Mouse (Mus musculus): ENCODE measurements around the gene Gm26992. TPM values are rescaled to one million over a fixed set of nuclear protein-coding genes. Genes with fewer than 3 reads are reported as not detected.
"Not testable (repeated sequence)": the region's sequence is repeated elsewhere in the genome, so short reads cannot be mapped to it uniquely, and the experiment has no call there.

The Gm26992 gene
- polyA plus RNA-seq, 1 experiment from 2014 or later: not detected

DNA sequence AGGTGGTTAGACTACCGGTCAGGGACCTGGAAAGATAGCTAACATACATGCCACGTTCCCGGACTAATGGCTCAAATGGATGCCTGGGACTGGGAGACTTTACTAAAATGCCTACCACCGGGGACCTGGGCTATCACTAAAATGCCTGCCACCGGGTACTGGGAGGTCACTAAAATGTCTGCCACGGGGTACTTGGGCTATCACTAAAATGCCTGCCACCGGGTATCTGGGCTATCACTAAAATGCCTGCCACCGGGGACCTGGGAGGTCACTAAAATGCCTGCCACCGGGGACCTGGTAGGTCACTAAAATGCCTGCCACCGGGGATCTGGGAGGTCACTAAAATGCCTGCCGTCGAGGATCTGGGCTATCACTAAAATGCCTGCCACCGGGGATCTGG is 26.6 kb downstream of the Gm26992 start:
- H3K4me1 ChIP-seq; H3K9me3 ChIP-seq; DNase-seq (ENCODE audit: extremely low spot score, low spot score); H3K36me3 ChIP-seq (replicated peaks); H3K27ac ChIP-seq: not testable (repeated sequence)
- Histone ChIP-seq H3K4me3 (peak overlapping the region; percentile 52; the same call in 1 of the 2 replicates), H3K27me3 (ENCODE audit: poor library complexity, severe bottlenecking) (peaks cover 78% of the 10 kb centered on the region)
- 59% methylated on average over 12 of the region's 13 CpGs for WGBS

- not testable (repeated sequence) for H3K4me1 ChIP-seq; H3K4me3 ChIP-seq; DNase-seq (ENCODE audit: extremely low spot score, low spot score); H3K36me3 ChIP-seq (replicated peaks); H3K9me3 ChIP-seq; H3K27ac ChIP-seq
- peaks cover 78% of the 10 kb centered on the region for H3K27me3 ChIP-seq (ENCODE audit: poor library complexity, severe bottlenecking)
- 72% methylated on average over 25 of the region's 27 CpGs for WGBS
Observed at GRCm38 (mm10) chrX:103448943-103449722, 27.3 kb downstream of the Gm26992 start.

DNA sequence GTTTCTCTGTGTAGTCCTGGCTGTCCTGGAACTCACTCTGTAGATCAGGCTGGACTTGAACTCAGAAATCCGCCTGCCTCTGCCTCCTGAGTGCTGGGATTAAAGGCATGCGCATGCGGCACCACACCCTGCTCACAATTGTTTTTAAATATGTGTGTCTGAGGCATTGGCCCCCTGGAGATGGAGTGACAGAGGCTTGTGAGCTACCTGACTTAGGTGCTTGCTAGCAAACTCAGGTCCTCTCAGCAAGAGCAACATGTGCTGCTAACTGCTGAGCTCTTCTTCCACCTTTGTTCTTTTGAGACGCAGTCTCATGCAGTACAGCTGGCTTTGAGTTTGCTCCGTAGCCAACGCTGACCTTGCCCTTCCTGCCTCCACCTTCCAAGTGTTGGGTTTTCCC is 31.0 kb downstream of the Gm26992 start:
- Histone ChIP-seq H3K4me1 (peaks cover 3% of the 10 kb centered on the region), H3K4me3 (no peak overlapping the region), H3K9me3 (no peaks in the 10 kb centered on the region; the same call in 1 of the 2 replicates), H3K36me3 (replicated peaks) (no peaks in the 10 kb centered on the region), H3K27ac (no peak overlapping the region), H3K27me3 (ENCODE audit: poor library complexity, severe bottlenecking) (peaks cover 42% of the 10 kb centered on the region)
- 84% methylated on average over 6 of the region's 6 CpGs for WGBS
- no peak for DNase-seq (ENCODE audit: extremely low spot score, low spot score)

DNA sequence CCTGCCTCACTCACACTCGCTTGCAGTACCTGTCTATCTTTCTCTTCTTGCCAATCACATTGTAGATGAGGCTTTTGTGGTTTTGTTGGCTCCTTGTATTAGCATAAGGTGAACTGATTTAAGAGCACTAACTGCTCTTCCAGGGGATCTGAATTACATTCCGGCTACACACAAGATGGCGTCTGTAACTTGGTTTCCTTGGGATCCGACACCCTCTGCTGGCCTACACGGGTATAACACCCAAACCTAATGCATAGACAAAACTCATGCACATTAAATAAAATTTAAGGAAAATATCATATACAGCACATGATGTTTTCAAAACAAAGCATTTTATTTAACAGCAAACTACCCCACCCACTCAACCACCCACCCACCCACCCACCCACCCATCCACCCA is 38.2 kb downstream of the Gm26992 start:
- Histone ChIP-seq H3K27ac (no peak overlapping the region), H3K9me3 (no peaks in the 10 kb centered on the region), H3K4me1 (no peaks in the 10 kb centered on the region), H3K36me3 (replicated peaks) (0 out of 2 replicates have a peak, but pooled peaks cover 6% of the 10 kb centered on the region), H3K27me3 (ENCODE audit: poor library complexity, severe bottlenecking) (no peaks in the 10 kb centered on the region), H3K4me3 (no peak overlapping the region)
- DNase-seq (ENCODE audit: extremely low spot score, low spot score): no peak
- WGBS: 72% methylated on average over 5 of the region's 5 CpGs

DNA sequence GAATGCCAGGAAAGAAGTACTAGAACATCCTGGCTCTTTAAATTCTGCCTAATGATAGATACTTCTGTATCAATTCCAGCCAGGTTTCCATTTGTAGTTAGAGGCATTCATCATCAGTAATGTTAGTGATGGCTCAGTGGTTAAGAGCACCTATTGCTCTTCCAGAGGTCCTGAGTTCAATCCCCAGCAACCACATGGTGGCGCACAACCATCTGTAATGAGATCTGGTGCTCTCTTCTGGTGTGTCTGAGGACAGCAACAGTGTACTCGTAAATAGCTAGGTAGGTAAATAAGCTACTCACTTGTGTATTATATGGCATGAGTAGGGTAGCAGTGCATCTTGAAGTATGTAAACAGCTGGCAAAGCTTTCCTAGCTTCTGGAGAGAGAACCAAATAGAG is 47.2 kb downstream of the Gm26992 start:
- no peak for DNase-seq (ENCODE audit: extremely low spot score, low spot score)
- H3K9me3 ChIP-seq: no peaks in the 10 kb centered on the region
- no peak overlapping the region for H3K4me3 ChIP-seq
- H3K27ac ChIP-seq: no peak overlapping the region
- 83% methylated on average over 2 of the region's 2 CpGs for WGBS
- no peaks in the 10 kb centered on the region for H3K4me1 ChIP-seq
- peaks cover 12% of the 10 kb centered on the region for H3K36me3 ChIP-seq (replicated peaks)
- no peaks in the 10 kb centered on the region for H3K27me3 ChIP-seq (ENCODE audit: poor library complexity, severe bottlenecking)

- Histone ChIP-seq H3K4me1 (no peaks in the 10 kb centered on the region), H3K27me3 (ENCODE audit: poor library complexity, severe bottlenecking) (no peaks in the 10 kb centered on the region), H3K4me3 (no peak overlapping the region), H3K36me3 (replicated peaks) (peaks cover 4% of the 10 kb centered on the region), H3K27ac (no peak overlapping the region), H3K9me3 (no peaks in the 10 kb centered on the region)
- WGBS: 86% methylated on average over 3 of the region's 3 CpGs
- no peak for DNase-seq (ENCODE audit: extremely low spot score, low spot score)
Observed at GRCm38 (mm10) chrX:103472346-103472745, 50.5 kb downstream of the Gm26992 start.

DNA sequence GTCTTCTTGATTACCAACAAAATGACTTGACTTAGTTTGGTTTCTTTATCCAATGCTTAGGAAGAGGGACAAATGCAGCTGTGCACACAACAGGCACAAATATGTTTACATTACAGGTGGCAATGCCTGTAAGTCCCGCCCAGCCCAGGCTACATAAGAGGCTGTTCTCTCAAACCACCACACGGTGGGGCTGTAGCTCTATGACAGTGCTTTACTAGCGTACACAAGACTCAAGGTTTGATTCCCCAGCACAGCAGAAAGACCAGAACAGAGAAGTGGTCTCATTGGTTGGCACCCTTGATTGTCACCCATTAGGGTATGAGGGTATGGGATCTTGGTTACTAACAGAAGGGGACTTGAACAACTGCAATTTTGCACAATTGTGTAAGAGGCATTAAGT is 55.7 kb downstream of the Gm26992 start:
- Histone ChIP-seq H3K36me3 (replicated peaks) (no peaks in the 10 kb centered on the region), H3K4me1 (no peaks in the 10 kb centered on the region), H3K4me3 (no peak overlapping the region), H3K9me3 (0 out of 2 replicates have a peak, but pooled peaks cover 8% of the 10 kb centered on the region), H3K27ac (no peak overlapping the region), H3K27me3 (ENCODE audit: poor library complexity, severe bottlenecking) (no peaks in the 10 kb centered on the region)
- 14% methylated on average over 3 of the region's 3 CpGs for WGBS
- DNase-seq (ENCODE audit: extremely low spot score, low spot score): peak; percentile 64

DNA sequence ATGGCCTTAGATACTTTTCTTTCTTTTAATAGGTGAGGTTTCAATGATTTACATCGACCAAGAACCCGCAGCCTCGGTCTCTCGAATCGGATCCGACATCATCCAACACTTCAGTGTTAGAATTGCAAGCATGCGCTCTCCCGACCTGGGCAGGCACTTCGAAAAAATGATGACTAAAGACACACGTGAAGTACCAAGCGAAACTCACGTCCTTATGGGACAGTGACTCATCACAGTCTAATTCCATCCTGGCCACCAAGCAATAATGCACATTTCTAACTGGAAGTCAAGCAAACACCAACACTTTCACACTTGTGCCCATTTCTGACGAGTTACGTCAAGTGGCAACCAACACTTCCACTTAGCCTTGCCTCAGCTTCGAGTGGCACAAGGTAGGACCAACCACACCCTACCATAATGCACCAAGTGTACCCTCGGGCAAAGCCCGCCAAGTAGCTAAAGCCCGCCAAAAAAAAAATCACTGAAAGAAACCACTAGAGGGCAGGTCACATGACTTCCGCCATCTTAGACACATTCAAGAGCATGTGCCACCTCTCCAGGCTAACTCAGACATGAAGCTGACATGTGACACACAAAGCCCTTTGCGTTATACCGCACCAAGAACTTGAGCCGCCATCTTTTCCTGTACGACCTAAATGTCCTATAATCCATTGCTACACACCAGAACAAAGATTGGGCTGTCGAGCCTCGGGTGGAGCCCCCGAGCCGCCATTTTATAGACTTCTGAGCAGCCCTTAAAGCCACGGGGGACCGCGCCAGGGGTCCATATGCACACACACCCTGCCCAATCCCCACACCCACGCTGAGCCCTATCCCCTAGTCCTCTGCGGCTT is 59.7 kb downstream of the Gm26992 start:
- Histone ChIP-seq H3K9me3 (0 out of 2 replicates have a peak, but pooled peaks cover 8% of the 10 kb centered on the region), H3K36me3 (replicated peaks) (no peaks in the 10 kb centered on the region), H3K4me3 (peak overlapping the region; percentile 49), H3K4me1 (no peaks in the 10 kb centered on the region), H3K27me3 (ENCODE audit: poor library complexity, severe bottlenecking) (no peaks in the 10 kb centered on the region), H3K27ac (peak overlapping the region; percentile 83)
- DNase-seq (ENCODE audit: extremely low spot score, low spot score): no peak
- 76% methylated on average over 32 of the region's 32 CpGs for WGBS

DNA sequence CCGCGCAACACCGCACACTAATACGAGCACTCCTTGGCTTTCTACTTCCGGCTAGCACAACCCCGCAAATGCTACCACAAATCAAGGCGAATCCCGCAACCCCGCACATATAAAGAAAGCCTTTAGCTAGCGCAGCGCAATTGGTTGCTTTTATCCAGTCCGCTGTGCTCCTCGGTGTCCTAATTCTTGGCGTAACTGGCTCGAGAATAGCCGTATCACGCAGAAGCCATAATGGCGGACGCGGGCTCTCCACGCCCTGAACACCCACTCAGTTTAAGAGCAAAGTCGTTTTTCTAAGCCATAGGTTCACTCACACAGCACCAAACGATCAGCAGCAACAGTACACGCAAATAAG is 60.3 kb downstream of the Gm26992 start:
- no peaks in the 10 kb centered on the region for H3K27me3 ChIP-seq (ENCODE audit: poor library complexity, severe bottlenecking)
- DNase-seq (ENCODE audit: extremely low spot score, low spot score): no peak

GRCm38 (mm10) chrX:103483047-103483446 is 61.2 kb downstream of the Gm26992 start:
- Histone ChIP-seq H3K36me3 (replicated peaks) (no peaks in the 10 kb centered on the region), H3K4me3 (peak overlapping the region; percentile 49), H3K27ac (no peak overlapping the region), H3K27me3 (ENCODE audit: poor library complexity, severe bottlenecking) (no peaks in the 10 kb centered on the region), H3K4me1 (no peaks in the 10 kb centered on the region), H3K9me3 (0 out of 2 replicates have a peak, but pooled peaks cover 8% of the 10 kb centered on the region)
- 69% methylated on average over 17 of the region's 17 CpGs for WGBS
- DNase-seq (ENCODE audit: extremely low spot score, low spot score): peak; percentile 31

More for the DNA sequence above, 60.3 kb downstream of the Gm26992 start:
- H3K9me3 ChIP-seq: 0 out of 2 replicates have a peak, but pooled peaks cover 8% of the 10 kb centered on the region
- WGBS: 70% methylated on average over 24 of the region's 24 CpGs
- H3K27ac ChIP-seq: peak overlapping the region; percentile 83
- H3K36me3 ChIP-seq (replicated peaks): no peaks in the 10 kb centered on the region
- peak overlapping the region; percentile 49 for H3K4me3 ChIP-seq
- H3K4me1 ChIP-seq: no peaks in the 10 kb centered on the region

GRCm38 (mm10) chrX:103484050-103484449 is 62.2 kb downstream of the Gm26992 start:
- Histone ChIP-seq H3K27ac (no peak overlapping the region), H3K4me3 (no peak overlapping the region), H3K4me1 (no peaks in the 10 kb centered on the region), H3K27me3 (ENCODE audit: poor library complexity, severe bottlenecking) (no peaks in the 10 kb centered on the region), H3K36me3 (replicated peaks) (no peaks in the 10 kb centered on the region), H3K9me3 (0 out of 2 replicates have a peak, but pooled peaks cover 8% of the 10 kb centered on the region)
- WGBS: 45% methylated on average over 2 of the region's 2 CpGs
- no peak for DNase-seq (ENCODE audit: extremely low spot score, low spot score)

DNA sequence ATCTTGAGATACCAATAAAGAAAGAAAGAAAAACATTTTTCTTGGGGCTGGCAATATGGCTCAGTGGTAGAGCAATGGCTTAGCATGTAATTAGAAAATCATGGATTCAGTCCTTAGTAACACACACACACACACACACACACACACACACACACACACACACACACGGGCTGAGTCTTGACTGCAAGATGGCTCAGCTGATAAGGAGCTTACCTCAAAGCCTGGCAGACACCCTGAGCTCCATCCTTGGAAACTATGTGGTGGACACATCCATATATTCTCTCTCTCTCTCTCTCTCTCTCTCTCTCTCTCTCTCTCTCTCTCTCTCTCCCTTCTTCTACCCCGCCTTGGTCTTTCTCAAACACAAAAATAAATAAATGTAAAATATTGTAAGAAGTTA is 69.0 kb downstream of the Gm26992 start:
- Histone ChIP-seq H3K27ac (no peak overlapping the region), H3K27me3 (ENCODE audit: poor library complexity, severe bottlenecking) (no peaks in the 10 kb centered on the region), H3K36me3 (replicated peaks) (no peaks in the 10 kb centered on the region), H3K4me1 (peaks cover 24% of the 10 kb centered on the region), H3K4me3 (no peak overlapping the region), H3K9me3 (no peaks in the 10 kb centered on the region)
- no peak for DNase-seq (ENCODE audit: extremely low spot score, low spot score)
- WGBS: 71% methylated on average over 2 of the region's 2 CpGs
